Comparison of ENCODE assay signal across 8 mouse cellular contexts in the genomic region with DNA sequence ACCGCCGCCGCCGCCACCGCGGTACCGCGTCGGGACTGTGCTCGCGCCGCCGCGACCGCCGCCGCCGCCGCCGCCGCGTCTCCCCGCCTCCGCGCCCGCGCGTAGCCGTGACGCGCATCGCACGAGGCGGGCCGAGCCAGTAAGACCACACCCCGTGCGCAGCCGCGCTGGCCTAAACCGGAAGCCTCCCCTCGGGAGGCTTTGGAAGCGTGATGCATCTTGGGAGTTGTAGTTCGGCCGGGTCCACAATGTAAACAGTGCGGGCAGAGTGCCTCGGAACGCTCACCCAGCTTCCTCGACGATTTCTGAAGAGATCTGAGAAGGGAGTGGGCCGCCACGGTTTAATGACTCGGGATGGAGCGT. TPM values are rescaled to one million over a fixed set of nuclear protein-coding genes. Genes with fewer than 3 reads are reported as not detected.
DNase-seq lines count a peak whose midpoint lies in the region; ATAC-seq and TF ChIP-seq lines count a peak whose summit lies in the region.

No protein-coding gene starts in this region.

- ATAC-seq in cerebellum, adult (ENCODE audit: insufficient number of reproducible peaks, low FRiP score, low TSS enrichment), result peak; percentile 99
- ATAC-seq in forebrain, embryonic 14.5 days, result peak; percentile 99
- peak; percentile 99 for ATAC-seq in neutrophil, adult 5-6 weeks (ENCODE audit: extremely low read depth, insufficient number of reproducible peaks, low FRiP score, poor library complexity, severe bottlenecking)

- no peak overlapping the region for H3K27ac ChIP-seq in ES-Bruce4 (ENCODE audit: insufficient read depth, low read length)
- H3K27ac ChIP-seq in forebrain, embryonic 14.5 days (ENCODE audit: low read depth, low read length), result peak overlapping the region; percentile 85

- WGBS in forebrain, embryonic 14.5 days, result 1% methylated on average over 38 of the region's 53 CpGs
- WGBS in lung, adult 2 months, result under 1% methylated on average over 49 of the region's 53 CpGs

- peak overlapping the region; percentile 58 for H3K4me3 ChIP-seq in ES-Bruce4 (ENCODE audit: low read depth, low read length)
- H3K4me3 ChIP-seq in forebrain, embryonic 14.5 days (ENCODE audit: low read depth, low read length), result peak overlapping the region; percentile 81
- H3K4me3 ChIP-seq in lung, adult 2 months (replicated peaks; ENCODE audit: extremely low read depth, low read depth, low read length), result peak overlapping the region; percentile 82

- no peaks in the 10 kb centered on the region for H3K27me3 ChIP-seq in ES-Bruce4 (ENCODE audit: control insufficient read depth, insufficient read depth, low read length, poor library complexity, severe bottlenecking)
- H3K27me3 ChIP-seq in forebrain, embryonic 14.5 days (replicated peaks; ENCODE audit: control insufficient read depth, insufficient read depth, low read length), result no peaks in the 10 kb centered on the region

- H3K4me1 ChIP-seq in ES-Bruce4 (ENCODE audit: control insufficient read depth, insufficient read depth, low read length), result peaks cover 2% of the 10 kb centered on the region
- peaks cover 23% of the 10 kb centered on the region; the same call in 1 of the 2 replicates for H3K4me1 ChIP-seq in forebrain, embryonic 14.5 days (ENCODE audit: control insufficient read depth, insufficient read depth, low read length)
- peaks cover 14% of the 10 kb centered on the region for H3K4me1 ChIP-seq in lung, adult 2 months (ENCODE audit: control insufficient read depth, insufficient read depth, low read length)

- H3K9me3 ChIP-seq in ES-Bruce4 (replicated peaks; ENCODE audit: control insufficient read depth, insufficient read depth, low read length, poor library complexity, severe bottlenecking), result no peaks in the 10 kb centered on the region
- no peaks in the 10 kb centered on the region for H3K9me3 ChIP-seq in forebrain, embryonic 14.5 days (replicated peaks; ENCODE audit: control insufficient read depth, low read length)

- no peak for TF ChIP-seq EP300 in ES-Bruce4 (IDR thresholded peaks at IDR 0.05; ENCODE audit: insufficient read depth, low read depth, low read length)

- intact Hi-C loops in heart, postnatal 25 days (cut with DNase I), result loop anchor here (5.0 kb wide), 1 partner anchor 39 kb away; no protein-coding TSS in a partner anchor

- no peak for TF ChIP-seq POLR2A in ES-Bruce4 (IDR thresholded peaks at IDR 0.05; ENCODE audit: insufficient read depth, low read length)
- peak; percentile 93; the same call in 1 of the 2 replicates for TF ChIP-seq POLR2A in lung, adult 2 months (IDR thresholded peaks at IDR 0.05; ENCODE audit: borderline replicate concordance, extremely low read depth, low read depth, low read length)

- no peak for TF ChIP-seq CTCF in ES-Bruce4 (IDR thresholded peaks at IDR 0.05; ENCODE audit: low read depth, low read length)
- TF ChIP-seq CTCF in lung, adult 2 months (IDR thresholded peaks at IDR 0.05; ENCODE audit: insufficient read depth, low read length), result no peak

- peak overlapping the region; percentile 56 for H3K4me2 ChIP-seq in forebrain, embryonic 14.5 days (ENCODE audit: low read length)

- no peaks in the 10 kb centered on the region; the same call in 1 of the 2 replicates for H3K36me3 ChIP-seq in ES-Bruce4 (ENCODE audit: control insufficient read depth, insufficient read depth, low read length, poor library complexity, severe bottlenecking)
- H3K36me3 ChIP-seq in forebrain, embryonic 14.5 days (ENCODE audit: control insufficient read depth, insufficient read depth, low read length), result no peaks in the 10 kb centered on the region

- peak overlapping the region; percentile 94 for H3K9ac ChIP-seq in ES-Bruce4 (ENCODE audit: low read depth, poor library complexity, severe bottlenecking)
- H3K9ac ChIP-seq in forebrain, embryonic 14.5 days (ENCODE audit: low read length), result peak overlapping the region; percentile 93

- DNase-seq in forebrain, embryonic 14.5 days (ENCODE audit: low spot score), result peak; percentile 99
- peak; percentile 89 for DNase-seq in heart, postnatal 25 days (ENCODE audit: low spot score)
- peak; percentile 94 to 97 for DNase-seq in layer of hippocampus, adult 18-20 months (ENCODE audit: low spot score in 2 of 2)
- DNase-seq in lung, adult 2 months, result peak; percentile 96
- DNase-seq in thymus, adult 18-20 months, result peak; percentile 93 to 96

RNA-seq across cellular contexts. Expression of gene Adipor2, which starts 28.9 kb away (rescaled TPM):
- 104 and 111 TPM in 2 replicates for polyA plus RNA-seq in ES-Bruce4 (2011; ENCODE audit: insufficient read depth, insufficient read length, low read depth, missing spikeins)
- polyA plus RNA-seq in forebrain, embryonic 14.5 days (2014; fragmentation: Nextera tagmentation; extraction: Ambion mirVana), result 33.3 and 39.6 TPM in 2 replicates
- 10 to 100 TPM; 56.1 to 58.0 TPM for total RNA-seq in heart, postnatal 25 days (2021)
- total RNA-seq in layer of hippocampus, adult 18-20 months (2021), result 10 to 100 TPM; 47.1 to 50.6 TPM
- 63.6 and 81.0 TPM in 2 replicates for polyA plus RNA-seq in lung, adult 2 months (2012; rRNA removed)
- 117 and 122 TPM in 2 replicates for total RNA-seq in neutrophil, adult 5-6 weeks (2017)

RNA-seq across cellular contexts. Expression of gene Lrtm2, which starts 58.1 kb away (rescaled TPM):
- 0.49 TPM in 1 of 2 replicates, not detected in the other for polyA plus RNA-seq in ES-Bruce4 (2011; ENCODE audit: insufficient read depth, insufficient read length, low read depth, missing spikeins)
- 2.7 and 3.9 TPM in 2 replicates for polyA plus RNA-seq in forebrain, embryonic 14.5 days (2014; fragmentation: Nextera tagmentation; extraction: Ambion mirVana)
- total RNA-seq in heart, postnatal 25 days (2021), result under 1 TPM; 0.10 to 0.28 TPM
- total RNA-seq in layer of hippocampus, adult 18-20 months (2021), result 10 to 100 TPM; 44.3 to 47.4 TPM
- polyA plus RNA-seq in lung, adult 2 months (2012; rRNA removed), result 10.1 and 11.5 TPM in 2 replicates
- total RNA-seq in neutrophil, adult 5-6 weeks (2017), result 0.35 TPM in 1 of 2 replicates, not detected in the other

Comparison
In these comparisons a context has a peak if more than half of its experiments do, and no peak if none do; other contexts are left out.
1. RNA of gene Lrtm2, which starts 58.1 kb away (total RNA-seq): 44.3 to 47.4 TPM in layer of hippocampus, adult 18-20 months; 0.35 TPM in neutrophil, adult 5-6 weeks and 0.10 to 0.28 TPM in heart, postnatal 25 days; every median in the first group is over 10 times any median in the second.
2. Peak in every context shown above with its lines, with median percentiles within 50 percentile points of each other: H3K4me3 ChIP-seq, ATAC-seq and DNase-seq.